Mouse (Mus musculus) small intestine, adult 2 months (tissue): ENCODE measurements around the gene Sec62.

Experiments
- CTCF ChIP-seq: fragments of 200-500 bp; IDR thresholded peaks from 2 replicates; pipeline ENCODE4 v1.5.1; 2012; ENCODE audit warnings: low read depth, mild to moderate bottlenecking, control low read depth, inconsistent platforms, low read length, moderate library complexity, mixed read lengths; ENCODE audit not compliant: insufficient replicate concordance, insufficient read length; ENCODE audit errors: extremely low read depth
- POLR2A ChIP-seq: fragments of 200-500 bp; IDR thresholded peaks from 2 replicates; pipeline ENCODE4 v1.6.1; 2012; ENCODE audit warnings: low read depth, mild to moderate bottlenecking, control low read depth, inconsistent platforms, low read length, moderate library complexity

GRCm38 (mm10) chr3:30771560-30771959 lies 21.1 kb upstream of the Sec62 start:
- TF ChIP-seq POLR2A (no peak), CTCF (no peak)
